Mouse (Mus musculus) gonadal fat pad, adult 2 months (tissue): ENCODE measurements around the gene Tef. TPM values are rescaled to one million over a fixed set of nuclear protein-coding genes. Genes with fewer than 3 reads are reported as not detected.

Source experiments
- polyA plus RNA-seq: library from polyadenylated mRNA; depleted of rRNA; stranded (reverse); fragments of >200 nt; gene quantifications from 2 replicates; pipeline ENCODE4 v1.2.3, GENCODE M21; 2012; rRNA removed

Tef gene
- polyA plus RNA-seq, 1 experiment, result 60.0 TPM

Other genes with a start within 250 kb of the Tef start
- gene Ep300, start 217.1 kb upstream of the Tef start, polyA plus RNA-seq, result 24.6 and 41.9 TPM in 2 replicates
- gene L3mbtl2, start 138.5 kb upstream of the Tef start, polyA plus RNA-seq, result 15.9 and 16.5 TPM in 2 replicates
- 2.1 and 3.4 TPM in 2 replicates for gene Chadl, start 105.1 kb upstream of the Tef start, polyA plus RNA-seq
- 30.6 and 38.2 TPM in 2 replicates for gene Zc3h7b, start 57.4 kb upstream of the Tef start, polyA plus RNA-seq
- gene Rangap1, start 56.9 kb upstream of the Tef start, polyA plus RNA-seq, result 30.1 and 30.4 TPM in 2 replicates
- 25.8 and 37.8 TPM in 2 replicates for gene Tob2, start 56.4 kb downstream of the Tef start, polyA plus RNA-seq
- 31.5 and 41.4 TPM in 2 replicates for gene Phf5a, start 69.5 kb downstream of the Tef start, polyA plus RNA-seq
- 305 and 314 TPM in 2 replicates for gene Aco2, start 69.9 kb downstream of the Tef start, polyA plus RNA-seq
- 14.1 and 17.0 TPM in 2 replicates for gene Polr3h, start 123.8 kb downstream of the Tef start, polyA plus RNA-seq
- gene Csdc2, start 134.3 kb downstream of the Tef start, polyA plus RNA-seq, result 10.0 and 13.9 TPM in 2 replicates
- gene Pmm1, start 158.5 kb downstream of the Tef start, polyA plus RNA-seq, result 59.5 and 76.2 TPM in 2 replicates
- gene 1700029P11Rik, start 178.1 kb downstream of the Tef start, polyA plus RNA-seq, result 0.35 and 0.52 TPM in 2 replicates
- 13.5 and 13.8 TPM in 2 replicates for gene Xrcc6, start 185.4 kb downstream of the Tef start, polyA plus RNA-seq
- gene Desi1, start 231.4 kb downstream of the Tef start, polyA plus RNA-seq, result 28.0 and 30.0 TPM in 2 replicates
- gene Snu13, start 245.2 kb downstream of the Tef start, polyA plus RNA-seq, result 71.8 and 84.4 TPM in 2 replicates